Mouse (Mus musculus) embryo, embryonic 9.5 days (tissue): Measurements from ENCODE around the gene Iqschfp.

Source experiments
- DNase-seq: peaks from one replicate; pipeline ENCODE4 v3.0.0-alpha.2; 2017; ENCODE audit errors: extremely low spot score

The Iqschfp gene

DNA sequence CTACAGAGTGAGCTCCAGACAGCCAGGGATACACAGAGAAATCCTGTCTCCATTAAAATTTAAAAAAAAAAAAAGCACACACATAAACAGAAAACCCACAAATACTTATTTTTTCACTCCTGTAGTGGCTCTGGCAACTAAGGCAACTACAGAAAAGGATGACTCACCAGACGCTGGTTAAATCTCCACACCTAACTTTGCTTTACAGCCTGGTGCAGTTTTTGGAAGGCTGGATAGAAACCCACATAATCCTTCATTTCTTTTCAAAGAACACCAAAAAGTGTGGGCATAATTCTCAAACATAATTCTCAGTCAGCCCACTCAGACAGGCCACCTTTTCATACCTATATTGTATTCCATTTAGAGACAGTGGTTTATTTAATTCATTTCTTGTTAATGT is 746.7 kb downstream of the Iqschfp start:
- DNase-seq: no peak

DNA sequence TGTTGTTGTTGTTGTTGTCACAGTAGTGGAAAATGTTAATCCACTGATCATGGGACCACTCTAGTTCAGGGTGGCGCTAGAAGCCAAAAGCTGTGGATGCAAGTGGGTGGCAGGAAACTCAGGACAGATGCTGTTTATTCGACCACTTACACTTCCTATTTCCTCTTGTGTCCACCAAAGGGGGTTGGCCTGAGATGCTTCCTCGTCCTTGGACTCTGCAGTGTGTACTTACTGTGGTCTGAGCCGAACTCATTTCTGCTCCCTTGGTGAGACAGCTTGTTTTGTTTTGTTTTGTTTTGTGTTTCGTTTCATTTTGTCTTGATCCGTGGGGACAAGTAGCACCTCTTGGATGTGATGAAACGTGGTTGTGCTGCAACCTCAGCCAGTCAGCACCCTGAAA is 750.9 kb downstream of the Iqschfp start:
- no peak for DNase-seq

- DNase-seq: no peak
These were observed 754.5 kb downstream of the Iqschfp start for GRCm38 (mm10) chr3:68646387-68647130.

DNA sequence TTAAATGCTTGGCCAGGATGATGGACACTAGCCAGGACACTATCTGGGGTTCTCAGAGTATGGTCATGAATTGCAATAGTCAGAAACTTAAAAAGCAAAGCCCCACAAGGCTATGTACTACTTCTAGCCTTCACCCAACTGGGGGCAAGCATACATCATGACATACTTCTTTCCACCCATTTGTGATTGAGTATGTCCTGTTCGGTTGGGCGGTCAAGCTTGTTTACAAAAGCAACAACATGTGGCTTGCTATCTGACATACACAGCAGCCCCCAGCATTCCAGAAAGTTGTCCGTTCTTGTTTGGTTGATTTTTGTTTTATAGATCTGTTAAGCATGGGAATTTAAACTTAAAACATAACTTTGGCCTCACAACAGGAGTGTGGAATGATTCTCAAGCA is 755.2 kb downstream of the Iqschfp start:
- DNase-seq: no peak

DNA sequence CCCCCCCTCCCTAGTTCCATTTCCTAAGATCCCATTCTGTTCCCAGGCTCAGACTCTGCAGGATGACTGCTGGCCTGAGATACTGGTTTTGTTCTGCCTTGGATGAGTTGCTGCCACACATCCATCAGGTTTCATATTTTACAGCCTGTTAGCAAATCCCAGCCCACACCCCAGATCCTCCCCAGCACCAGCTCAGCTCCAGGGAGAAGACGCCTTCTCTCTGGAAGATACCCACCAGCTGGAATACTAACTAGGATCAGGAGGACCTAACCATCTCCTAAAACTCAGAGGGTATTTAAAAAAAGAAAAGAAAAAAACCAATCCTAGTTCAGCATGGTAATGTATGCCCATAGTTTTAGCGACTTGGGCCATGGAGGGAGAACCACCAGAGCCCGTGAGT is 758.2 kb downstream of the Iqschfp start:
- no peak for DNase-seq

DNA sequence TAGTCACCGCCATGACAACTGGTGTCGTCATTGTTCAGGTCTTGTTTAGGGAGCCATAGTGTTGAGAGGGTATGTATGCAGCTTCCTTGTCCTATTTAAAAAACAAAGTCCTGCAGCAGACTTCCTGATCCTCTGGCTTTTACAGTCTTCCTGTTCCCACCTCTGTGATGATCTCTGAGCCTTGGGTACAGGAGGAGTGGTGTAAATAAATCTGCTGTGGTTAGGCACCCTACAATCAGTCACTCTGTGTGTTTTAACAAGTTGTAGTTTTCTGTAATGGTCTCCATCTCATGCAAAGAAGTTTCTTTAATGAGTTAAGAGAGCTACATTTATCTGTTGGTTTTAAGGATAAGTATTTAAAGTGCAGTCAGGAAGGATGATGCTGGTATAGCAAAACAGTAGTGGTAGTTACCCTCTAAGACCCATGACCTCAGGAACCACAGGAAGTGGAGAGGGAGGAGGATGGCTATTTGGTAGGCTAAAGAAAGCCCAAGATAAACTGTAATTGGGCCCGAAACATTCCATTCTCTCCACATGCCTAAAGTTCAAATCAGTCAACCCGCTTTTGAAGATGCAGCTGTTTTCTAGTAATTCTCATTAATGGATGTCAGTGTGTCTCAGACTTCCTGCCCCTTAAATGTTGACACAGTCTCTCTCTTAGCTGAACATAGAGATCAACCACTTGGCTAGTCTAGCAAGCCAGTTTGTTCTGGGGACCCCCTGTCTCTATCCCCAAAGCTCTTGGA is 764.7 kb downstream of the Iqschfp start:
- DNase-seq: no peak

- no peak for DNase-seq
These were observed 765.7 kb downstream of the Iqschfp start for GRCm38 (mm10) chr3:68657589-68658245.

DNA sequence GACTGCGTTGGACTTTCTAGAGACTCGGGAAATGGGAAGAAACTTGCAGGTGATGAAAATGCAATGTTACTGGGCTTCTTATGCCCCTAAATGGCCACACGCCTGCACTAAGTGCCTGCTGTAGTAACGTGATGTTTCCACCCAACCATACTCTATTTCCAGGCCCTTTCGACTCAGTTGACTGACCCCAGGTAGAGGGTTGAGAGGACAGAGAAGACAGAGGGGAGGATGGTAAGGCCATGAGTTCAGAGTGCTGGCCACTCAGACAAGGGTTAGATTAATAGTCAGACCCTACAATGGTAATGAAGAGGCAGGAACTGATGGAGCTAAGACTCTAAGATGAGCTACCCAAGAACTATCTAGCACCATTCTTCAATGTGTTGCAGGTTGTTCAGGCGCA is 768.0 kb downstream of the Iqschfp start:
- no peak for DNase-seq

GRCm38 (mm10) chr3:68660538-68660937 is 768.5 kb downstream of the Iqschfp start:
- DNase-seq: no peak

GRCm38 (mm10) chr3:68662386-68662785 is 770.4 kb downstream of the Iqschfp start:
- DNase-seq: no peak

DNA sequence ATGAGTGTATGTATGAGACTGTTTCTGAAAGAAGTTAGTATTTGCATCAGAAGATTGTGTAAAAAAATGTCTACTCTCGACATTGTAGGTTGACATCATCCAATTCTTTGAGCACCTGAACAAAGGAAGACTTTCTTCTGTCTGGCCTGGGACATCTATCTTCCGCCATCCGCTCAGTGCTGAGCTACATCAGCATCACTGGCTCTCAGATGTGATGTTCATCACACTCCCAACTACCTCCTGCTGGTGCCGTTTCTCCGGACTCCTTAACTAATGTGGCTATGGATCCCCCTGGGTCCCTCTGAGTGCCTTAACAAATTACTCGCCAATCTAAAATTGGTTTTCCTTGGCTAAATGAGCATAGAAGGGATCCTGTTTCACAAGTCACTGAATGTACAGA is 772.3 kb downstream of the Iqschfp start:
- no peak for DNase-seq

DNA sequence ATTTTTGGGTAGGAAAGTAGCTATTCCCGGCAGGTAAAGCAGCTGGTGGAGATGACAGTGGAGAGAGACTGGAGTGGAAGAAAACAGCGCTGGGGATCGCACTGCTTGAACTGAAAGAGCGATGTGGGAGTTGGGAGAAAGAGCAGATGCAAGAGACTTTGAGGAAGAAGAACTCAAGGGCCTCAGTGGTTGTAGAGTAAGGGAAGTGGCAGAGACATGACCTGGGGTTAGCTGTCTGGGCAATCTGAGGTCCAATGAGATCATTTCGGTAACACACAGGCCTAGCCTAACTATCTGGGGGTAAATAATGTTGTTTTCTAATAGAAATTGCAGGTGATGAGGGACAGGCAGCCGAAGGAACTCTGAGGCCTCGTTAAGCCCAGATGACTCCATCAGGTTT is 774.3 kb downstream of the Iqschfp start:
- DNase-seq: no peak

DNA sequence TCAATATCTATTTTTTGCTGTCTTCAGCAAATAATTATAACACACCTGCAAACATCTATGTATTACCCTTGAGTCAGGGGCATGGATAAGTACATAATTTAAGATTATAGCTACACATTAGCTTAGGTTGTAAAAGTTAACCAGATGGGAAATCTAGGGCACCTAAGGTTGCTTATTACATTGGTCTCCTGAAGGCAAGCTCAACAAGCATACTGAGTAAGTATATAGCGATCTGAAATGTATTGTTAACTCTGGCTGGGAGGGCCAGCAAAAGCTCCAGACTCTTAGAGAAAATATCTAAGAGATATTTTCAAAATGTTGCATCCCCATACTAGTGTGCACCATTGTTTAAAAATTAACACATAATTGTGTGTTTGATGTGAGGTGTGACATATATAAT is 775.8 kb downstream of the Iqschfp start:
- DNase-seq: no peak

- DNase-seq: no peak
These were observed 777.5 kb downstream of the Iqschfp start for GRCm38 (mm10) chr3:68669418-68669974.

- no peak for DNase-seq
These were observed 782.7 kb downstream of the Iqschfp start for GRCm38 (mm10) chr3:68674721-68675120.

- DNase-seq: no peak
These were observed 783.3 kb downstream of the Iqschfp start for GRCm38 (mm10) chr3:68675216-68675835.
